Mouse (Mus musculus) lung, adult 2 months (tissue): ENCODE data around the gene Rpa2. TPM values are rescaled to one million over a fixed set of nuclear protein-coding genes. Genes with fewer than 3 reads are reported as not detected.

Experiments
- DNase-seq: peaks from one replicate; pipeline ENCODE4 v3.0.0; 2022
- H3K4me1 ChIP-seq: fragments of 200-500 bp; 2 replicates; pipeline ENCODE4 v1.6.1; 2011; ENCODE audit warnings: low read length; ENCODE audit not compliant: control insufficient read depth, insufficient read depth
- H3K4me3 ChIP-seq: fragments of 200-500 bp; replicated peaks from 2 replicates; pipeline ENCODE3; 2011; ENCODE audit warnings: low read depth, mild to moderate bottlenecking, control low read depth, low read length; ENCODE audit errors: extremely low read depth
- CTCF ChIP-seq: fragments of 200-500 bp; IDR thresholded peaks from 2 replicates; pipeline ENCODE4 v1.5.1; 2011; ENCODE audit warnings: mild to moderate bottlenecking, low read length, control low read depth; ENCODE audit not compliant: insufficient read depth
- POLR2A ChIP-seq: fragments of 200-500 bp; IDR thresholded peaks from 2 replicates; pipeline ENCODE4 v1.6.1; 2011; ENCODE audit warnings: low read depth, mild to moderate bottlenecking, control low read depth, low read length, borderline replicate concordance; ENCODE audit errors: extremely low read depth
- WGBS: fragments of 180-500 bp; shearing (Covaris S2); methylation state at CpG from one replicate; pipeline ENCODE4 v1.1.7; 2018; 5-methylcytosine and 5-hydroxymethylcytosine counted together
- polyA plus RNA-seq: library from polyadenylated mRNA; depleted of rRNA; stranded (reverse); fragments of >200 nt; gene quantifications from 2 replicates; pipeline ENCODE4 v1.2.3, GENCODE M21; 2012

Gene Rpa2
- polyA plus RNA-seq, 1 experiment, result 9.7 TPM

GRCm38 (mm10) chr4:132801176-132802077 lies 33.3 kb downstream of the Rpa2 start:
- TF ChIP-seq POLR2A, result no peak
- TF ChIP-seq CTCF, result no peak
- Histone ChIP-seq H3K4me3 (no peak overlapping the region), H3K4me1 (no peaks in the 10 kb centered on the region)
- WGBS, result 72% methylated on average over 18 of the region's 18 CpGs
- no peak for DNase-seq

- Histone ChIP-seq H3K4me3 (no peak overlapping the region), H3K4me1 (no peaks in the 10 kb centered on the region)
- DNase-seq, result peak; percentile 18
- TF ChIP-seq CTCF (no peak), POLR2A (no peak)
- WGBS, result 44% methylated on average over 16 of the region's 16 CpGs
Measured at GRCm38 (mm10) chr4:132802171-132802637, 34.1 kb downstream of the Rpa2 start.

GRCm38 (mm10) chr4:132803212-132803611 lies 35.1 kb downstream of the Rpa2 start:
- Histone ChIP-seq H3K4me3 (no peak overlapping the region), H3K4me1 (no peaks in the 10 kb centered on the region)
- no peak for TF ChIP-seq CTCF
- TF ChIP-seq POLR2A, result no peak
- no peak for DNase-seq
- WGBS, result 79% methylated on average over 5 of the region's 5 CpGs

GRCm38 (mm10) chr4:132803876-132804275 lies 35.7 kb downstream of the Rpa2 start:
- Histone ChIP-seq H3K4me3 (no peak overlapping the region), H3K4me1 (no peaks in the 10 kb centered on the region)
- no peak for DNase-seq
- TF ChIP-seq CTCF, result no peak
- no peak for TF ChIP-seq POLR2A
- 94% methylated on average over 7 of the region's 7 CpGs for WGBS

GRCm38 (mm10) chr4:132804331-132804730 lies 36.2 kb downstream of the Rpa2 start:
- no peaks in the 10 kb centered on the region for H3K4me1 ChIP-seq
- TF ChIP-seq CTCF (no peak), POLR2A (no peak)
- DNase-seq, result no peak
- H3K4me3 ChIP-seq, result no peak overlapping the region
- 83% methylated on average over 6 of the region's 6 CpGs for WGBS

GRCm38 (mm10) chr4:132805146-132805545 lies 37.0 kb downstream of the Rpa2 start:
- no peak for TF ChIP-seq CTCF
- TF ChIP-seq POLR2A, result no peak
- no peak overlapping the region for H3K4me3 ChIP-seq
- no peaks in the 10 kb centered on the region for H3K4me1 ChIP-seq
- no peak for DNase-seq
- WGBS, result 68% methylated on average over 5 of the region's 5 CpGs

GRCm38 (mm10) chr4:132805599-132806197 lies 37.6 kb downstream of the Rpa2 start:
- no peaks in the 10 kb centered on the region for H3K4me1 ChIP-seq
- no peak for TF ChIP-seq POLR2A
- TF ChIP-seq CTCF, result no peak
- 64% methylated on average over 12 of the region's 12 CpGs for WGBS
- no peak overlapping the region for H3K4me3 ChIP-seq
- DNase-seq, result no peak

GRCm38 (mm10) chr4:132806620-132807191 lies 38.6 kb downstream of the Rpa2 start:
- DNase-seq, result no peak
- Histone ChIP-seq H3K4me1 (no peaks in the 10 kb centered on the region), H3K4me3 (no peak overlapping the region)
- TF ChIP-seq CTCF, result no peak
- no peak for TF ChIP-seq POLR2A
- WGBS, result 80% methylated on average over 7 of the region's 7 CpGs

- Histone ChIP-seq H3K4me1 (no peaks in the 10 kb centered on the region), H3K4me3 (no peak overlapping the region)
- WGBS, result 43% methylated on average over 5 of the region's 5 CpGs
- TF ChIP-seq CTCF (no peak), POLR2A (no peak)
- DNase-seq, result no peak
Measured at GRCm38 (mm10) chr4:132807771-132808641, 39.9 kb downstream of the Rpa2 start.

- TF ChIP-seq POLR2A (no peak), CTCF (no peak)
- no peak for DNase-seq
- WGBS, result 86% methylated on average over 5 of the region's 5 CpGs
- no peak overlapping the region for H3K4me3 ChIP-seq
- H3K4me1 ChIP-seq, result no peaks in the 10 kb centered on the region
Measured at GRCm38 (mm10) chr4:132809621-132810020, 41.5 kb downstream of the Rpa2 start.
